Mouse (Mus musculus) G1E (cell line): ENCODE results near the gene Krt78. TPM values are rescaled to one million over a fixed set of nuclear protein-coding genes. Genes with fewer than 3 reads are reported as not detected.

Source experiments
- ATAC-seq: 2 replicates; pipeline ENCODE4 v1.8.0; 2016; ENCODE audit warnings: mild to moderate bottlenecking; ENCODE audit not compliant: insufficient number of reproducible peaks, poor library complexity, low FRiP score, severe bottlenecking; ENCODE audit errors: extremely low read depth
- DNase-seq: peaks from one replicate; pipeline ENCODE4 v3.0.0; 2012; ENCODE audit warnings: low spot score
- H3K27me3 ChIP-seq: 2 replicates; pipeline ENCODE4 v1.6.1; 2012; ENCODE audit warnings: mild to moderate bottlenecking, low read length, inconsistent platforms; ENCODE audit not compliant: insufficient read depth
- H3K36me3 ChIP-seq: replicated peaks from 2 replicates; pipeline ENCODE3; 2012; ENCODE audit warnings: mild to moderate bottlenecking, inconsistent platforms
- H3K4me1 ChIP-seq: 2 replicates; pipeline ENCODE4 v1.6.1; 2012; ENCODE audit warnings: low read depth, low read length, inconsistent platforms, mixed read lengths; ENCODE audit not compliant: insufficient read depth
- H3K4me3 ChIP-seq: 2 replicates; pipeline ENCODE4 v1.5.1; 2012; ENCODE audit warnings: low read depth, mild to moderate bottlenecking, inconsistent platforms, low read length, moderate library complexity, mixed read lengths
- H3K9me3 ChIP-seq: replicated peaks from 2 replicates; pipeline ENCODE4 v1.6.1; 2012; ENCODE audit warnings: inconsistent platforms
- CTCF ChIP-seq: IDR thresholded peaks from 2 replicates; pipeline ENCODE4 v1.5.1; 2012; ENCODE audit warnings: low read depth, low read length, inconsistent platforms, mixed read lengths
- GATA1 ChIP-seq: IDR thresholded peaks from 2 replicates; pipeline ENCODE4 v1.6.1; 2012; ENCODE audit warnings: borderline replicate concordance, low read length, inconsistent platforms, mixed read lengths
- GATA2 ChIP-seq: IDR thresholded peaks from 2 replicates; pipeline ENCODE4 v1.6.1; 2012; ENCODE audit warnings: low read depth, low read length, inconsistent platforms, borderline replicate concordance
- POLR2AphosphoS5 ChIP-seq: IDR thresholded peaks from 2 replicates; pipeline ENCODE4 v1.6.1; 2012; ENCODE audit warnings: low read depth, low read length, inconsistent platforms; ENCODE audit not compliant: insufficient replicate concordance
- TAL1 ChIP-seq: conservative IDR thresholded peaks from 2 replicates; pipeline ENCODE4 v1.6.1; 2012; ENCODE audit warnings: low read depth, low read length, inconsistent platforms, mixed read lengths
- polyA plus RNA-seq: library from polyadenylated mRNA; stranded (reverse); fragments of >175 nt; gene quantifications from 2 replicates; pipeline ENCODE4 v1.2.3, GENCODE M21; 2012
- total RNA-seq, 2 experiments: library from RNA; stranded (forward) in 1 of 2; stranded (reverse) in 1 of 2; fragments of 200-1000 nt in 1 of 2; fragments of >200 nt in 1 of 2; fragmentation: Nextera tagmentation in 1 of 2; gene quantifications; 2 replicates each; pipeline ENCODE4 v1.2.3; 2014 to 2017

Krt78 gene
- total and polyA plus RNA-seq, 3 experiments = 0.05 TPM; not detected in 2

DNA sequence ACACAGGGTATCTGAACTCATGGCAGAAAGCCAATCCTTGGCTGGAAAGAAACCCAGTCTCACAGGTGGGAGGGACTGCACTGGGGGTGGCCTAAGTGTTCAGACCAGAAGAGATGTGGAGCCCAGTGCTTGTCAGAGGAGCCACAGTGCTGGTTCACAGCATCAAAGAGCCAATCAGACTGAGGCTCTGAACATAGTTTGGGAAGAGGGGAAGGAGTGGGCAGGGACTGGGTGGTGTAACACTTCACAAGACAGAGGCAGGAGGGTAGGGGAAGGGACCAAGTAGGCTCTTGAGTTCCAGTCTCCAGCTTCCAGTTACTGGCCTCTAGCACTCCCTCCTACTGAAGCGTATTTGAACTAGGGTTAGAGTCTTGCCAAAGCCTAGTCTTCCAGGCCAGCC, 8.7 kb downstream of the Krt78 start:
- no peaks in the 10 kb centered on the region; the same call in 1 of the 2 replicates for H3K27me3 ChIP-seq
- no peak for ATAC-seq
- DNase-seq = no peak
- no peaks in the 10 kb centered on the region for H3K4me1 ChIP-seq
- TF ChIP-seq GATA2 (no peak), CTCF (no peak), POLR2AphosphoS5 (no peak), GATA1 (no peak), TAL1 (no peak)
- no peak overlapping the region for H3K4me3 ChIP-seq
- H3K9me3 ChIP-seq = peaks cover 18% of the 10 kb centered on the region
- H3K36me3 ChIP-seq = no peaks in the 10 kb centered on the region

DNA sequence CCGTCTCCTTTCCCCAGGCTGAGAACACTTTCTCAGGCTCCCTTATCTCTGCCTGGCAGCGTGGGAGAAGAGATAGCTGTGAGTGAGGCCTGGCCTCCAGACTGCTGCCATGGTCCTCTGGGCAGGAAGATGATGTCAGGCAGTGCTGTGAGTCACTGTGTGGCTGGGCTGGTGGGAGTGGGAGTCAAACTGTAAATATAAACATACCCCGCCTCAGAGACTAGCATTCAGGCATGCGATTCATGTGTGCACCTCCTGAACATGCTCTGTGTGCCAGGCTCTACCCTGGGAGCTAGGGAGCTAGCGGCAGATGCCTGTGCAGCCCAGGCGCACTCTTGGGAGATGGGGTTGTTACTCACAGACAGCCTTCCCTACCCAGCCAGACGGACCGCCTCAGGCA, 12.1 kb downstream of the Krt78 start:
- H3K4me1 ChIP-seq = no peaks in the 10 kb centered on the region
- no peaks in the 10 kb centered on the region; the same call in 1 of the 2 replicates for H3K27me3 ChIP-seq
- TF ChIP-seq POLR2AphosphoS5 (no peak), CTCF (no peak), GATA1 (no peak), GATA2 (no peak), TAL1 (no peak)
- no peaks in the 10 kb centered on the region for H3K36me3 ChIP-seq
- H3K9me3 ChIP-seq = peaks cover 19% of the 10 kb centered on the region
- H3K4me3 ChIP-seq = no peak overlapping the region
- no peak for DNase-seq
- ATAC-seq = no peak

DNA sequence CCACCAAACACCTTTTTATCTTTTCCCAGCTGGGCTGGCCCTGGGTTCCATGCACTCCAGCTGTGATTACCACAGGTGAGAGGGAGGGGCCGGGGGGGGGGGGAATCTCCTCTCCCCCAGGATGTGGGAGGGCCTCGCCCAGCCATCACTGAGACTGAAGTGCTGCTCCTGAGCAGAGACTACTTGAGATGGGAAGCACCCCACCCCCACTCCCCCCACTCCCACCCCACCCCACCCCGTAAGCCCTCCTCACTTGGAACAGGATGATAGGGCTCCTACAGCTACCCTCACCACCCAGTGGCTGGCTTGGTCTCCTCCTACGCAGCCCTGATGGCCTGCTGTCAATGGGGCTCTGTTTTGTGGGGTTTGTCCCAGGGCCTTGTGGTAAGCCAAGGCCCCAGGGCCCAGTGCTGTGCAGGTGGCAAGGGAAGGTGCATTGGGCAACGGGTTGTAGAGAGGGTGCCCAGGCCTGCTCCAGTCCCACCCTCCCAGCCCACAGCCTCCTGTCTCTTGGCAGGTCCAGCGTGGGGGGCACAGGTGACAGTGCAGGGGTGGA, 13.7 kb downstream of the Krt78 start, which contains the start of gene Krt79:
Gene Krt79, minus strand, starts transcription at position 51 of the 556 bp plus-strand sequence.
- H3K36me3 ChIP-seq = no peaks in the 10 kb centered on the region
- no peaks in the 10 kb centered on the region; the same call in 1 of the 2 replicates for H3K27me3 ChIP-seq
- TF ChIP-seq POLR2AphosphoS5 (no peak), CTCF (no peak), GATA1 (no peak), GATA2 (no peak), TAL1 (no peak)
- DNase-seq (no peak), ATAC-seq (no peak)
- H3K4me3 ChIP-seq = no peak within 1 kb of the TSS
- H3K4me1 ChIP-seq = no peaks in the 10 kb centered on the region
- peaks cover 13% of the 10 kb centered on the region; the same call in 1 of the 2 replicates for H3K9me3 ChIP-seq

DNA sequence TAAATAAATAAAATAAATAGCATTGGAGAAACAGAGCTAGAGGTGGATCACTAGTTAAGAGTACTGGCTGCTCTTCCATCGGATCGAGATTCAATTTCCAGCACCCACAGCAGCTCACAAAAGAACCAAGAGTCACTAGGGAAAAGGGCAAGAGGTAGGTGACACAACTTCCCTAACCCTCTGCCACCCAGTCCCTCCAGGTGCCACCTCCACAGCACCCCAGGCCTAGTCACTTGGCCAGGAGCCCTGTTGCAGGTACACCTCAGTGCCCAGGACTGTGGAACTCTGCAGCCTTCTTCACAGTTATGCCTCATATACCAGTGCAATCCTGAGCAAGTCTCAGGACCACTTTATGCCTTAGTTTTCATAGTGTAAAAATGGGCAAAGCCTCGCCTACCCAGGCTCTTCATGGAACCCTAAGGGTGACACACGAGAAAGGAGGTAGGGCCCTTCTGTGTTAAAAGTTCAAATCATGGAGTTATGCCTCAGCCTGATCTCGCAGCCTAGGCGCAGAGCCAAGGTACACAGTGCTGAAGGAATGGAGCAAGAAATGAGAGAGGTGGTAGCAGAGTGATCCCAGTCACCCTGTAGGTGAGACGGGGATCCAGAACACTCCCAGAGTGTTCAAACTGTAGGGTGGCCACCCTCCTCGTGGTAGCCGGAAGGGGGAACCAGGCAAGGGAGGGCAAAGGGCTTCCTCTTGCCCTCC, 15.3 kb downstream of the Krt78 start:
- TF ChIP-seq TAL1 (no peak), GATA2 (no peak)
- Histone ChIP-seq H3K27me3 (no peaks in the 10 kb centered on the region; the same call in 1 of the 2 replicates), H3K9me3 (peaks cover 13% of the 10 kb centered on the region; the same call in 1 of the 2 replicates), H3K4me1 (no peaks in the 10 kb centered on the region), H3K36me3 (no peaks in the 10 kb centered on the region), H3K4me3 (no peak overlapping the region)
- no peak for DNase-seq
- no peak for ATAC-seq

DNA sequence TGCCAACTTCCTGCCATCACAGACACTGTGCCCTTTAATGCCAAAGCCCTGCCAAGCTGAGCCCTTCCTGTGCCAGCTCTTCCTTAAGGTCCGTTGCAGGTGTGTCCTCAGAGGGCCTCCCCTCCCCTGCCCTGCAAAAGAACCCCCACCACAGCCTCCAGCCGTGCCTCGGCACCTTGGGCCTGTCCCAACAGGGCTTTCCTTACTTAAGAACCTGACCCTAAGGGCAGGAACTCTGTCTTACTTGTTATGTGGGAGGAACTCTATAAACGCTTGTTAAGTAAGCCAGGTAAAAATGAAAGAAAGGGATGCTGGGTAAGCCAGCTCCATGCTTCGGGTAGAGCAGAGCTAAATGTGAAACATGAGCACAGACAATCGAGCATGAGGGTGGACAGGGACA, 21.1 kb downstream of the Krt78 start:
- Histone ChIP-seq H3K4me3 (no peak overlapping the region), H3K27me3 (no peaks in the 10 kb centered on the region; the same call in 1 of the 2 replicates), H3K4me1 (no peaks in the 10 kb centered on the region), H3K9me3 (peaks cover 18% of the 10 kb centered on the region), H3K36me3 (no peaks in the 10 kb centered on the region)
- no peak for TF ChIP-seq GATA2
- no peak for TF ChIP-seq CTCF
- TF ChIP-seq TAL1 = no peak
- no peak for TF ChIP-seq POLR2AphosphoS5
- TF ChIP-seq GATA1 = no peak
- ATAC-seq (no peak), DNase-seq (no peak)

GRCm38 (mm10) chr15:101929666-101930065, 24.4 kb downstream of the Krt78 start:
- Histone ChIP-seq H3K4me3 (no peak overlapping the region), H3K27me3 (no peaks in the 10 kb centered on the region; the same call in 1 of the 2 replicates), H3K4me1 (no peaks in the 10 kb centered on the region), H3K9me3 (peaks cover 31% of the 10 kb centered on the region), H3K36me3 (no peaks in the 10 kb centered on the region)
- DNase-seq (no peak), ATAC-seq (no peak)
- TF ChIP-seq CTCF (no peak), GATA2 (no peak), GATA1 (no peak), TAL1 (no peak), POLR2AphosphoS5 (no peak)
